Mouse (Mus musculus): ENCODE measurements around the gene Plk1.

DNA sequence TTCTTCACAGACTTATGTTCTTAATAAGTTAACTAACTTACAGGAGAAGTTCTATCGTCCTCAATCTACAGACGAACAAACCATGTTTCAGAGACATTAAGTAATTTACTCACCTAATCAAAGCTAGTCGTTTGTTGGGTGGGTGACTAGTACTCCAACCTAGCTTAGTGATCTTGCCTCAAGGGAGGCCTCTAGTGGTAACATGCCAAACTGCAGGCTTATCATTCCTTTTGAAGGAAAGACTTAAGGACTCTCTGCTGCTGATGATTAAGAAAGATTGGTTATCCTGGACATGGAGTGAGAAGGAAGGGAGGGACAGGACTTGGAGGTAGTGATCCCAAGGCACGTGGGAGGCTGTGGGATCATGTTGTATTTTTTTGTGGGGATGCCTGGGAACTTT is 38.1 kb downstream of the Plk1 start:
- TF ChIP-seq POLR2A (IDR thresholded peaks at IDR 0.05; ENCODE audit: control insufficient read depth, low read depth, low read length) (no peak), CTCF (IDR thresholded peaks at IDR 0.05; ENCODE audit: control insufficient read depth, insufficient read depth, insufficient replicate concordance, low read depth, low read length) (no peak)

All from testis, adult 2 months (tissue).